Mouse (Mus musculus) urinary bladder, postnatal 36 days (tissue): ENCODE results near the gene Acoxl.

Experiments
- DNase-seq, 2 experiments: peaks; one replicate each; pipeline ENCODE4 v3.0.0; 2022; ENCODE audit warnings: low spot score in 2 of 2, mixed read lengths in 1 of 2

Acoxl gene

DNA sequence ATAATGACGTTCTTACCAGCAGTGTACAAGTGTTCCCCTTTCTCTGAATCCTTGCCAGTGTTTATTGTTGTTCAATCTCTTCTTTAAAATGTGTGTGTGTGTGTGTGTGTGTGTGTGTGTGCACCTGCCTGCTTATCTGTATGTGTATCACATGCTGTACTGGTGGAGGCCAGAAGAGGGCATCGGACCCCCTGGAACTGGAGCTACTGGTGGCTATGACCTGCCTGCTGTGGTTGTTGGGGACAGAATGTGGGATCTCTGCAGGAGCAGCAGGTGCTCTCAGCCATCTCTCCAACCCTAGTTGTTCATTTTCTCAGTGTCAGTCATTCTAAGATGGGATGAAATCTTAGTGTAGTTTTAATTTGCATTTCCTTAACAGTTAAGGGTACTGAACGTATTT is 98.4 kb downstream of the Acoxl start:
- no peak for DNase-seq

GRCm38 (mm10) chr2:127939206-127939605 is 100.5 kb downstream of the Acoxl start:
- DNase-seq: no peak

DNA sequence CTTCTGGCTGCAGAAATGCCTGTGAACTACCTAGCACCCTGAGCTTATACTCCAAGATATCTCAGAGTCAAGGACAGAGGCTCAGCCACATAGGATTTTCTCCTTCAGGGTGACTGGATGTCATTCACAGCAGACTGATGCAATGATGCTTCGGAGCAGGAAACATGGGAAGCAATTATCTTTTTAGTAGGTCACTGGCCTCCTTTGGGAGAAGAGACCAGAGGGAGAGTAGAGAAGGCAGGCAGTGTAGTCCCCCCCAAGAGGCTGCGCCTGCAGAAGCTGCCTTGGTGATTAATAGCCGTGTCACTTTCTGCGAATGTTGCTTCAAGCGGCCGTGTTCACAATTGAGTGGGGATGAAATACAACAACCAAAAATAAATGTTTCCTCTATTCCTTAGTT is 121.9 kb downstream of the Acoxl start:
- no peak for DNase-seq

DNA sequence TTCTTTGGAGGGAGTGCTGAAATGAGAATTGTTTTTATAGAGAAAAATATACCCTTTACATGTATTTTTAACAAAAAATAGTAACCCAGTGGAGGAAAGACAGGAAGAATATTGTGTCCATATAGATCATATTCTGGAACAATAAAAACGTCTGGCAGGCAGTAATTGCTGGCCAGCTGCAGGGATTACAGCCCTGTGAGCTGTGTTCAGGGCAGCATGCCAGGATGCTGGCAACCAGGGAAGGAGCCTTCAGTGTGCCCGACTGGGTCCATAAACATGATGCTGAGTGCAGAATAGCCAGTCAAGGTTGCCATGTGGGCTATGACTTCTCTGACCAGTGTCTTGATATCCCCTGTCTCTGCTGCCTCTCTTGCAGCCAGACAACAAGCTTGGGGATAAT is 122.5 kb downstream of the Acoxl start:
- peak in 1 of 2 experiments; percentile 34 for DNase-seq

GRCm38 (mm10) chr2:127961802-127962433 is 123.2 kb downstream of the Acoxl start:
- DNase-seq: no peak

- DNase-seq: no peak
Measured at GRCm38 (mm10) chr2:127968944-127969343, 130.3 kb downstream of the Acoxl start.

DNA sequence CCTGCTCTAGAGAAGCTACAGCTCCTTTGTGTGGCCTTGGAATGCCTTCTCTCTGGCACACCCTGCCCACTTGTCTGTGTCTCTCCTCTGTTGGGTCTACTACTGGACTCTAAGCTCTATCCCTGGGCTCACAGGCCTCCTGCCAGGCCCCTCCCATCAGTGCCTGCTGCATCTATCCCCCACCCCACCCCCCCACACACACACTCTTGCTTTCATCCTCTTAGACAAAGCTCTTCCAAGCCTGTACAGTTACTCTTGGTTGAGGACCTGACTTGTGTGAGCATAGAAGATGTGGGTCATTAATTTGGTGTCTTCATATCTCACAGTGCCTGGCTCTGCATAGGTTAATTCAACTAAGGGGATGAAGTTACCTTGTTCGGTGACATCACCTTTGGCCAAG is 137.6 kb downstream of the Acoxl start:
- DNase-seq: no peak

- no peak for DNase-seq
Measured at GRCm38 (mm10) chr2:127978601-127979230, 140.0 kb downstream of the Acoxl start.

- DNase-seq: no peak
Measured at GRCm38 (mm10) chr2:127982610-127983009, 143.9 kb downstream of the Acoxl start.

- no peak for DNase-seq
Measured at GRCm38 (mm10) chr2:127983301-127983700, 144.6 kb downstream of the Acoxl start.

DNA sequence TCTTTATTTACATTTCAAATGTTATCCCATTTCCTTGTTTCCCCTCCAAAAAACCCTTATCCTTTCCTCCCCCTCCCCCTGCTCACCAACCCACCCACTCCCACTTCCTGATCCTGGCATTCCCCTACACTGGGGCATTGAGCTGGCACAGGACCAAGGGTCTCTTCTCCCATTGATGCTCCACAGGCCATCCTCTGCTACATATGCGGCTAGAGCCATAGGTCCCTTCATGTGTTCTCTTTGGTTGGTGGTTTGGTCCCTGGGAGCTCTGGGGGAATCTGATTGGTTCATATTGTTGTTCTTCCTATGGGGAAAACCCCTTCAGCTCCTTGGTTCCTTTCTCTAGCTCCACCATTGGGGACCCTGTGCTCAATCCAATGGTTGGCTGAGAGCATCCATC is 145.3 kb downstream of the Acoxl start:
- DNase-seq: no peak

DNA sequence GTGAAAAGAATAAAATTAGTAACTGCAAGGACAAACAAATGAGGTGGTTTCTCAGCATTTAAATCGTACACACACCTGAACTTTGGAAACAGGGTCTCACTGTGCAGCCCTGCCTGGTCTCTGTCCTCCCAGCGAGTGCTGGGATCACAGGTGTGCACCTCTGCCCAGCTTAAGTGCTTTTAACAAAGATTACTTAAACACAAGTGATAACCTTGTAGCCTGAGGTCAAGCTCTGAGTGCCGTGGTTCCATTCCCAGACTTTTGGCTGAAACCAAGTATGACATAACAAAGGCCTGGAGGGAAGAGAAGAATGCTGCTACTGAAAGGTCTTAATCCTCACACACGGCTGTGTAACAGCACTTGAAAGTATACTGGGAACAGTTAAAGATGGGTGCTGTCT is 149.0 kb downstream of the Acoxl start:
- DNase-seq: no peak

- DNase-seq: peak; percentile 13 to 43
Measured at GRCm38 (mm10) chr2:127990856-127991479, 152.3 kb downstream of the Acoxl start.

DNA sequence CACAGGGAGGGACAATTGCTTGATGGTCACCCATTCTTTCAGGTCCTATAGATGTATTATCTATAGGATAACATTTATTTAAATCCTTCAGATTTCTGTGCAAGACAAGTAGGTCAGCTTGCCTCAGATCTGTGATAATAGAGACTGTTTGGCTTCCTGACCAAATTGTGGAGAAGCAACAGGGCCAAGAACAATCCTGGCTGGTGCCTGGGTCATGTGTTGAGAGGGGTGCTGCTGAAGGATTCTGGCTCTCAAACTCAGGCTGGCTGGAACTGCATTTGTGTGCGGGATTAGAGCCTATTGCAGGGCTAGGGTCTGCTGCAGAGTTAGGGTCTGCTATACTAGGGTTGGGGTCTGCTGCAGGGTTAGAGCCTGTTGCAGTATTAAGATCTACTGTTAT is 153.0 kb downstream of the Acoxl start:
- DNase-seq: peak in 1 of 2 experiments; percentile 19

DNA sequence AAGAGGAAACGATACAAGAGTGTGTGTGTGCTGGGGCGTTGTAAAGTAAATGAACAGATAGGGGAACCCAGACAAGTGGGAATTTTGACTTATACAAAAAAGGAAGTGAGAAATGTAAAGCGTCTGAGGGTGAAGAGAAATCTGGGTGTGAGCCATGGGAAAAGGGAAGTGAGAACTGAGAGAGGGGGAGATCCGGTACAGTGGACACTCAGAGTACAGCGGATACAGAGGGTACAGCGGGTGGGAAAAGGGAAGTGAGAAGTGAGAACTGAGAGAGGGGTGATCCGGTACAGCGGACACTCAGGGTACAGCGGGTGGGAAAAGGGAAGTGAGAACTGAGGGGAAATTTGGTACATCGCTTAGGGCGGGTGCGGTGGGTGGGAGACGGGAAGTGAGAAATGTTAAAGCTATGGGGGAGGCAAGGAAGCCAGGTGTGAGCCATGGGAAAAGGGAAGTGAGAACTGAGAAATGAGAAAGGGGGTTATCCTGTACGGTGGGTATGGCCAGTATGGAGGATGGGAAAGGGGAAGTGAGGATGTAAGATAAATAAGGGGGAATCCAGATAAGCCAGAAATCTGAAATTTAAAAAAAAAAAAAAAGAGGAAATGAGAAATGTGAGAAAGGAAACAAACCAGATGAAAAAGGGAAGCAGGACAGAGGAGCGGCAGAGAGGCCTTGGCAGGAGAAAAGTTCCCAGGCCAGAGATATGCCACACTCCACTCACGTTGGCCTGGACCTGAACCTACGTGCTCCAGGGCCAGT is 170.2 kb downstream of the Acoxl start:
- DNase-seq: no peak

- no peak for DNase-seq
Measured at GRCm38 (mm10) chr2:128014613-128015012, 175.9 kb downstream of the Acoxl start.

DNA sequence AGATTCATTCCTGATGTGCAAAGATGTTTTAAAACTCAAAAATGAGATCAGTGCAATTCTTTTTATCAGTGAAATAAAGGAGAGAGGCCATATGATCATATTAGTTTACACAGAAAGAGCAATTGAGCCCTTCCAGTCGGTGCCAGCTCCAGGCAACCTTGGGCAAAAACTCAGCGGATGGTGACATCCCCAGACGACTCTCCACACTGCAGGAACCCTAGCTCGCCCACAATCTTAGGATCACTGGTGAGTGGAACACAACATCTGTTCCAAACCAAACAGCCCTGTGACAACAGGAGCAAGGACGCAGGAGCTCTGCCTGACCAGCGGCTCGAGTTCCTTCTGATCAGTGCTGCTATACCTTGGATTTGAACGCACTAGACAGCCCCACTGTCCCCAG is 176.9 kb downstream of the Acoxl start:
- DNase-seq: no peak

DNA sequence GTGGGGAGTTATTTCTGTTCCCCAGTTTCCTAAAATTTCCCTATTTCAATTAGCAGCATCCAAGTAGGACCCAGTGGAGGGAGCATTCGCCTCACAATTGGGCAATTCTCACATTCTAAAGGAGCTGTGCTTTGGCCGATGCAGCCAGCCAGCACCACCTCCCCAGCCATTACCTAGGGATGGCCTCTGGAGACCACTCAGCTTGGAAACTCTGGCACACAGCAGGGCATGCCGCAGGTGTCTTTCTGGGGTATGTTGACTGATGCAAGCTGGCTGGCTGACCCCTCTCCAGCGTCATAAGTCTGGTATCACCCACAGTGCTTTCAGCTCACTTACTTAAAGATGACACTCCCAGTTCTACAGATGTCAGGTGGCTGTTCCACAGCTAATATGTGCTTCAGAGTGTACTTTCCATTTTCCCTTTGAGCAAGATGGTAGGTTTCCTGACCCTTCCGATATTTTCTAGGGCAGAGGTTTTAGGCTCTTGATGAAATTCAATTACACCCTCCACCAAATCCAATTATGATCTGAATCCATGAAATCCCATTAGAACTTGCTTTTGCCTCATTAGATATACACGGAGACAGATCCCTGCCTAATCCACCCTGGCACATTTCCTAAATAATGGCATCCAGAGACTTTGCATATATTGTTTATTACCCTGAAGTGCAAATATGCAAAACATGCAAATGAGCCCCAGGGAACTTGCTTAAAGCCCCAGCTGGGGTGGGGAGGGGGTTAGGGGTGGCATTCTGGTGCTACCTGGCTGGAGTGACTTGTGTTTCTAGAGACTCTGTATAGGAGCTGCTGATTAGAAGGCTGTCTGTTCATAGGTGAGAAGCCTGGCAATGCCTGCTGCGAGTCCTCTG is 181.6 kb downstream of the Acoxl start:
- DNase-seq: no peak

GRCm38 (mm10) chr2:128020908-128021193 is 182.2 kb downstream of the Acoxl start:
- DNase-seq: no peak

DNA sequence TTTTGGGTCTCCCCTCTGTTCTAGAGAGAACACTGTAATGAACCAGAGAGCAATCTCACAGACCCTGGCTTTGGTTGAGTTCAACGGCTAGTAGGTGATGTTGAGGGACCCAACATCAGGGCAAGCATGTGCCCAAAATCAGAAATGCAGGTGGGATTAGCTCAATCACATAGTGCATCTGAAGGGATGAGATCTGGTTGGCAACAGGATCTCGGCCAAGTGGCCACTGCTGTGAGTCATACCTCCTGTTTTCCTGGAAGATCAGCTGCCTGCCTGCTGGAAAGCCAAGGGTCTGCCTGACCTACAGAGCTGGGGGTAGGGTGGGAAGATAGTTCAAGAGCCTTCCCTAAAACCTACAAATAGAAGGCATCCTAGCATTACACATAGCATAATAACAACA is 185.2 kb downstream of the Acoxl start:
- no peak for DNase-seq

DNA sequence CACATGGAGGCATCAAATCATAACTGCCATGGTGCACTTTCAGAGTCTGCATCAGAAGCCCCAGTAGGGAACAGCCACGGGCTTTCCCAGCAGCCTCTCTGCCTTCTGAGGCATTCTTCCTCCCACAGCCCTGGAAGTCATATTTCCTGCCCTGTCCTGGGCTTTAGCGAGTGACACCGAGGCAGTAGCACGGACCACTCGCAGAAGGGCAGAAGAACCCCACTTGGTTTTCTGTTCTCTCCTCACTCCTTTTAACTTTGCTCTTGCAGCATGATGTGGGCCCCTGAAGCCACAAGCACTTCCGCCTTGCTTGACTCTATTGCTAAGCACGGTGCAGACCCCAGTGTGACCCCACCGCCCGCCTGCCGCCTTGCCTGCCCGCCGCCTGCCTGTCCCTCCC is 189.0 kb downstream of the Acoxl start:
- no peak for DNase-seq

GRCm38 (mm10) chr2:128029968-128030367 is 191.3 kb downstream of the Acoxl start:
- no peak for DNase-seq
